Mouse (Mus musculus) embryonic facial prominence, embryonic 14.5 days (tissue): Measurements from ENCODE around the gene Polr2i. TPM values are rescaled to one million over a fixed set of nuclear protein-coding genes. Genes with fewer than 3 reads are reported as not detected.
"Not testable (repeated sequence)": the region's sequence is repeated elsewhere in the genome, so short reads cannot be mapped to it uniquely, and the experiment has no call there.

Source experiments
- ATAC-seq: fragments of 200-750 bp; cut with Nextera tagmentation; 2 replicates; pipeline ENCODE4 v1.8.0; 2017; ENCODE audit warnings: low read depth, moderate number of reproducible peaks, moderate TSS enrichment
- DNase-seq: peaks from one replicate; pipeline ENCODE4 v3.0.0-alpha.2; 2015; ENCODE audit warnings: low spot score
- H3K27ac ChIP-seq: fragments of 300-500 bp; sonication (generic); replicated peaks from 2 replicates; pipeline ENCODE4 v1.5.1; 2014; ENCODE audit warnings: low read depth, mild to moderate bottlenecking, low read length, moderate library complexity
- H3K27me3 ChIP-seq: fragments of 300-500 bp; sonication (generic); replicated peaks from 2 replicates; pipeline ENCODE4 v1.6.1; 2014; ENCODE audit warnings: low read length; ENCODE audit not compliant: control insufficient read depth, insufficient read depth
- H3K36me3 ChIP-seq: fragments of 300-500 bp; sonication (generic); 2 replicates; pipeline ENCODE4 v1.6.1; 2014; ENCODE audit warnings: low read length, mixed read lengths; ENCODE audit not compliant: control insufficient read depth, insufficient read depth
- H3K4me1 ChIP-seq: fragments of 300-500 bp; sonication (generic); 2 replicates; pipeline ENCODE4 v1.6.1; 2014; ENCODE audit warnings: antibody characterized with exemption, low read length; ENCODE audit not compliant: control insufficient read depth, insufficient read depth
- H3K4me2 ChIP-seq: fragments of 300-500 bp; sonication (generic); 2 replicates; pipeline ENCODE4 v1.6.1; 2014; ENCODE audit warnings: low read depth, mild to moderate bottlenecking, low read length, moderate library complexity, mixed read lengths
- H3K4me3 ChIP-seq: fragments of 300-500 bp; sonication (generic); 2 replicates; pipeline ENCODE4 v1.5.1; 2014; ENCODE audit warnings: low read depth, mild to moderate bottlenecking, low read length
- H3K9ac ChIP-seq: fragments of 300-500 bp; sonication (generic); 2 replicates; pipeline ENCODE4 v1.6.1; 2014; ENCODE audit warnings: low read depth, mild to moderate bottlenecking, low read length, moderate library complexity, mixed read lengths
- H3K9me3 ChIP-seq: fragments of 300-500 bp; sonication (generic); 2 replicates; pipeline ENCODE4 v1.6.1; 2016; ENCODE audit warnings: low read length; ENCODE audit not compliant: control insufficient read depth
- WGBS: fragments of 180-500 bp; shearing (Covaris S2); extraction: QIAGEN DNeasy Blood & Tissue Kit; methylation state at CpG from one replicate; pipeline ENCODE4 v1.1.7; 2014; 5-methylcytosine and 5-hydroxymethylcytosine counted together
- polyA plus RNA-seq: library from polyadenylated mRNA; unstranded; fragments of >200 nt; fragmentation: Nextera tagmentation; extraction: Ambion mirVana; gene quantifications from 2 replicates; pipeline ENCODE4 v1.2.1, GENCODE M21; 2014

The Polr2i gene
- 172 and 180 TPM in 2 replicates for polyA plus RNA-seq

DNA sequence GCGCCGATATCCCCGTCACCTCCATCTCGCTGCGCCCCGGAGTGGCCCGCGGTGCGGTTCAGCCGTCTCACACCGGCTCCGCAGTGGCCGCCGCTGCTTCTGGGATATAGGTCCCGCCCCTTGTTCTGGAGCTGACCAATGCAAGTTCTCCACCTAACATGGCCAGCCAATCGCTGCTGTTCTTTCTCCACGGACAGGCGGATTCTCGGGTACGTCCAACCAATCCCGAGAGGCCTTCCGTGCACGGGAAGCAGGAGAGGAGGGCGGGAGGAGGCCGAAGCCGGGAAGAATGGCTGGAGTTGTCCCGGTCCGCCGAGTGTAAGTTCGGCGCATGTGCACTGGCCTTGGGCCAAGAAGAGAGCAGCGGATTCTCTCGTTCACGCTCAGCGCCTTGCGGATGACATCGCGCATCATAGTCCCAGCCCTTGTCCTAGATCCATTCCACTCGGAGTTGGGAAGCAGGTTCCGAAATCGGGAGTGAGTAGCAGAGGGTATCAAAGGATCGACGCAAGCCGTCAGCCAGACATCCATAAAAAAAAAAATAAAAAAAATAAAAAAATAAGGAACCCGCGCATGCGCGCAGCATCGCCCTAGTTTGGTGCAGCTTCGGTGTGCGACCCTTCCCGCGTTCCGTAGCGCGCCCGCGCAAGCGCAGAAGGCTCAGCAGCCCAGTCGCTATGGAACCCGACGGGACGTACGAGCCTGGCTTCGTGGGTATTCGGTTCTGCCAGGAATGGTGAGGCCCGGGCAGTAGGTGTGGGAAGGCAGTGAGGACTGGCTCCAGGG lies at the start of gene Polr2i, which contains the start of gene Tbcb:
Gene Polr2i, plus strand, starts transcription at position 280 of the 786 bp plus-strand sequence.
Gene Tbcb, minus strand, starts transcription at position 604 of the 786 bp plus-strand sequence.
- Histone ChIP-seq H3K36me3 (peaks cover 43% of the 10 kb centered on the region), H3K4me1 (peaks cover 6% of the 10 kb centered on the region), H3K4me2 (peak within 1 kb of the TSS; percentile 78), H3K27ac (peak within 1 kb of the TSS; percentile 92), H3K9ac (peak within 1 kb of the TSS; percentile 83), H3K27me3 (no peaks in the 10 kb centered on the region), H3K9me3 (no peaks in the 10 kb centered on the region), H3K4me3 (peak within 1 kb of the TSS; percentile 72)
- ATAC-seq: peak; percentile 97
- under 1% methylated on average over 56 of the region's 67 CpGs for WGBS
- DNase-seq: peak; percentile 100

DNA sequence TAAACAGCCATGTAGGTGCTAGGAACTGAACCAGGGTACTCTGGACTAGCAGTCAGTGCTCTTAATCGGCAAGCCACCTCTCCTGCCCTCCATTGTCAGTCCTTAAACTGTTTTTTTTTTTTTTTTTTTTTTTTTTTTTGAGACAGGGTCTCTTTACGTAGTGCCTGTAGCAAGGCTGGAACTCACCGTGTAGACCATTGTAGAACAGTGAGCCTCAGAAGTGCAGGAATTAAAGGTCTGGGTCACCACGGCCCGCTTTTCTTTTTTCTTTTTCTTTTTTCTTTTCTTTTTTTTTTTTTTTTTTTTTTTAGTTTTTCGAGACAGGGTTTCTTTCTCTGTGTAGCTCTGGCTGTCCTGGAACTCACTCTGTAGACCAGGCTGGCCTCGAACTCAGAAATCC lies 48.6 kb upstream of the Polr2i start:
- 73% methylated on average over 7 of the region's 7 CpGs for WGBS
- not testable (repeated sequence) for H3K27me3 ChIP-seq

DNA sequence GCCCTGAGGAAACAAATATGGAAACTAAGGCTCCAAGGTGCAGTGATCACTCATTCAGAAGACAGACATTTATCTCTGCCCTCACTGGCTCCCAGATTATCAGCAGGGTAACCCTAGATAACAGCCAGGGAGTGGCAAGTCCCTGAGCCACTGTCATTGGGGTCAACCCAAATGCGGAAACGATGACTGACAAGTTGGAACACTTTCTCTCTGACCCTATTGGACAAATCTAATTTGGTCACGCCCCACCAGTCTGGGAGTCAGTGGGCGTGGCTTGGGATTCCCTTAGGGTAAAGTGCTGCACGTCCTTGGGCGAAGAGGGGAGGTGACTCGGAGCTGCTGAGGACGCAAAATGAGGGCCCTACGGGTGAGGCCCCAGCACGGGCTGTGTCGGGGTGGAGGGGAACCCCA lies 47.9 kb upstream of the Polr2i start, which contains the start of gene Cox7a1:
Gene Cox7a1, plus strand, starts transcription at position 266 of the 411 bp plus-strand sequence.
- Histone ChIP-seq H3K9me3 (no peaks in the 10 kb centered on the region), H3K27me3 (no peaks in the 10 kb centered on the region), H3K4me2 (peak within 1 kb of the TSS; percentile 45), H3K27ac (no peak within 1 kb of the TSS), H3K36me3 (peaks cover 37% of the 10 kb centered on the region), H3K4me1 (peaks cover 8% of the 10 kb centered on the region; the same call in 1 of the 2 replicates), H3K9ac (no peak within 1 kb of the TSS), H3K4me3 (peak within 1 kb of the TSS; percentile 3; the same call in 1 of the 2 replicates)
- DNase-seq: peak; percentile 86
- peak; percentile 55 for ATAC-seq
- 2% methylated on average over 8 of the region's 11 CpGs for WGBS

More for the DNA sequence above, 48.6 kb upstream of the Polr2i start:
- not testable (repeated sequence) for H3K4me2 ChIP-seq, H3K9ac ChIP-seq, H3K9me3 ChIP-seq, DNase-seq, H3K27ac ChIP-seq, H3K4me3 ChIP-seq, H3K4me1 ChIP-seq, ATAC-seq
- peaks cover 37% of the 10 kb centered on the region for H3K36me3 ChIP-seq

DNA sequence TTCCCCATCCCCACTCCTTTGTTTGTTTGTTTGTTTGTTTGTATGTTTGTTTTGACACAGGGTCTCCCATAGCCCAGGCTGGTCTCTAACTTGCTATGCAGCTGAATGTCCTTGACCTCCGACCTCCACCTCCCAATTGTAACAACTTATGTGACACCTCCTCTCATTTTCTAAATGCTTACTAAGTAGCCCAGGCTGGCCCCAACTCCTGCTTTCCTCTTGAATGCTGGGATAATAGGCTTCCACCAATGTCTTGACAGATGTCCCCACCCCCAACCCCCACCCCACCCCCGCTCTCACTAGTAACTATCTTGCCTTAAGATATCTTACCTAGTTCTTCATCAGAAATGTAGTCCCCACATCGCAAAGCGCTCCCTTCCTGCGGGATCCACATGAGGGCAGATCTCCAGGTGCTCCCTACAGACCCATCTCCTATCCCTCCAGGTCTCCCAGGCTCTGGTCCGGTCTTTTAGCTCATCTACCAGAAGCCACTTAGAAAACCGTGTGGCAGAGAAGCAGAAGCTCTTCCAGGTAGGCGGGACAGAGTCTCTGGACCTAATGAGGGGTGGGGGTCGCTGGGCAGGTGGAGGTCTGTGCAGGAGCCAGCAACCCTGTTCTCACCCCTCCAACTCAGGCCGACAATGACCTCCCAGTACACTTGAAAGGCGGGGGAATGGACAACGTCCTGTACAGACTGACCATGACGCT lies 47.0 kb upstream of the Polr2i start:
- Histone ChIP-seq H3K4me2 (peak overlapping the region; percentile 45; the same call in 1 of the 2 replicates), H3K9ac (no peak overlapping the region), H3K9me3 (no peaks in the 10 kb centered on the region), H3K4me3 (no peak overlapping the region), H3K4me1 (peaks cover 8% of the 10 kb centered on the region; the same call in 1 of the 2 replicates), H3K36me3 (peaks cover 45% of the 10 kb centered on the region), H3K27me3 (no peaks in the 10 kb centered on the region), H3K27ac (no peak overlapping the region)
- DNase-seq: no peak
- no peak for ATAC-seq
- 69% methylated on average over 13 of the region's 13 CpGs for WGBS

DNA sequence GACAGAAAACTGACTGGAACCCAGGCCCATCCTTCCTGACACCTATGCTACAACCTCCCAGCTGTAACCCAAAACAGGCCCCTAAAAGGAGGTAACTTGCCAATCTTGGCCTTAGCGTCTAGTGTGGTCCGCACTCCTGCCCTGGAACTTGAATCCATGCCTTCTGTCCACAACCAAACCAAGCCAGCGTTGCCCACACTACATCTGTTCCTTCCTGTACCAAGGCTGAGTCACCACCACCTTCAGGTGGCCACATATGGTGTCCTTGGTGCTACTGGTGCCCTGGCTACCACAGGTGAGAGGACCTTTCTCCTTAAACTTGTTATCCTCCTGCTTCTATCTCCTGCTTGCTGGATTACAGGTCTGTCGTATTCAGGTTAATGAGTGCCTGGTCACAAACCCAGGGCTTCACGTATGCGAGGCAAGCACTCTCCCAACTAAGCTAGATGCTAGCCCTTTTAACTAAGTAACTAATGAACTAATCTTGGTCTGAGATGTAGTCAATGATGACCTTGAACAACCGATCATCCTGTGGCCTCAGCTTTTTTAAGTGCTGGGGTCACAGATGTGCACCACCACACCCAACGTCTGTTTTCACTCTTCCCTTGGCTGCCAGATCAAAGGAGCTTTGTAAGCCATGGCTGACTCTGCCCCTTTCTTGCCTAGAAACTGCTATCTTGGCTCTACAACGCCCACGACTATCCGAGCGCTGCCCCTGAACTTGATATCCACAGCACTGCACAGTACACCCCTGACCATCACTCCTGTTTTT lies 43.2 kb upstream of the Polr2i start:
- DNase-seq: no peak
- no peaks in the 10 kb centered on the region for H3K9me3 ChIP-seq
- no peak overlapping the region for H3K9ac ChIP-seq
- no peak overlapping the region for H3K4me3 ChIP-seq
- peaks cover 19% of the 10 kb centered on the region for H3K4me1 ChIP-seq
- H3K27ac ChIP-seq: no peak overlapping the region
- no peak for ATAC-seq
- H3K27me3 ChIP-seq: no peaks in the 10 kb centered on the region
- peaks cover 73% of the 10 kb centered on the region for H3K36me3 ChIP-seq
- H3K4me2 ChIP-seq: no peak overlapping the region
- 69% methylated on average over 12 of the region's 12 CpGs for WGBS

DNA sequence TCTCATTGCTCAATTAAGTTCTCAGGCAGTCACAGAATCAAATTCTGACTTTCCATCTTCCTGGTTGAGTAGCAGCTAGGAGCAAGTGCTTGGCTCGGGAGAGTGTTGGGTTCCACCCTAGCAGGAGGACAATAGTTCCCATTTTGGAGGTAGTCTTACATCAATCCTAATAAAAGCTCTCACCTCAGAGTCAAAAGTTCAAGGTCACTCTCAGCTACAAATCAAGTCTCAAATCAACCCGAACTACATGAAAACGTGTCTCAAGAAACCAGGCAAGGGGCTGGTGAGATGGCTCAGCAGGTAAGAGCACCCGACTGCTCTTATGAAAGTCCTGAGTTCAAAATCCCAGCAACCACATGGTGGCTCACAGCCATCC lies 42.6 kb upstream of the Polr2i start:
- H3K4me1 ChIP-seq: peaks cover 16% of the 10 kb centered on the region
- H3K4me2 ChIP-seq: no peak overlapping the region
- H3K4me3 ChIP-seq: no peak overlapping the region
- WGBS: 77% methylated on average over 4 of the region's 4 CpGs
- no peak for DNase-seq
- no peak overlapping the region for H3K27ac ChIP-seq
- no peaks in the 10 kb centered on the region for H3K9me3 ChIP-seq
- H3K9ac ChIP-seq: no peak overlapping the region
- no peak for ATAC-seq
- no peaks in the 10 kb centered on the region for H3K27me3 ChIP-seq
- peaks cover 73% of the 10 kb centered on the region for H3K36me3 ChIP-seq

DNA sequence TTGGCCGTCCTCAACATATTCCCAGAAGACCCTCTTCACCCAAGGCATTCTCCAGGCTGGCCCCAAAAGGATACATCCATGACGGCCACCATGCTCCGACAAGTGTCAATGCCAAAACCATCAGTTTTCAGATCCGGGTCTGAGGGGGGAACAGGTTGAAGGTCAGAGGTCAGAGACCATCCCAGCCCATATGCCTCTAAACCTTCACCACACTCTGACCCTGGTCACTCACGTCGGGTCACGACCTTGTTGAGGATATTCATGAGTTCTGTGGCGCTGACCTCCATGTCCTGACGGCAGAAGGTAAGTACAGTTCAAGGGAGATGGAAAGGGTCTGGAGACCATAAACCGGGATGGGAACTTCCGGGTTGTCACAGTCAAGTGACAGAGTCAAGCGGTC lies 39.7 kb upstream of the Polr2i start:
- H3K27ac ChIP-seq: no peak overlapping the region
- H3K4me3 ChIP-seq: no peak overlapping the region
- no peaks in the 10 kb centered on the region for H3K9me3 ChIP-seq
- peaks cover 12% of the 10 kb centered on the region for H3K4me1 ChIP-seq
- H3K27me3 ChIP-seq: no peaks in the 10 kb centered on the region
- ATAC-seq (no peak), DNase-seq (no peak)
- H3K9ac ChIP-seq: no peak overlapping the region
- H3K4me2 ChIP-seq: peak overlapping the region; percentile 69
- peaks cover 54% of the 10 kb centered on the region for H3K36me3 ChIP-seq
- WGBS: 92% methylated on average over 12 of the region's 12 CpGs

DNA sequence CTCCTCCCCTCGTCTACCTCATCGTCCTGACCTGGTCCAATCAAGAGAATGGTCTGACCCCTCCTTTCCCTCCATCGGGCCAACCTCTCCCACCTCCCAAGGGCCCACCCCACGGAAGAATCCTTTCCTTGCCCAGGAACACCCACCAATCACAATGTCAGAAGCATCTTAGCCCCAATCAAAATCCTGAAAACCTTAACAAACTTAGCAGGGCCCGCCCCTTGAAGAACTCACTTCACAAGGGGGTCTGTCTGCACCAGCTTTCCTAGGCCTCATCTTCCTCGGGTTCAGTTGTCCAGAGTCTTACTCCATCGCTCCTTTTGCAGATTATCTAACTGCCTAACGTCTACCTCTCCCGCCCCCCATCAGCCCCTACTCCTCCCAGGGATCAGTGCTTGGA lies 38.7 kb upstream of the Polr2i start:
- DNase-seq: peak; percentile 56
- 13% methylated on average over 9 of the region's 9 CpGs for WGBS
- 0 out of 2 replicates have a peak, but pooled peaks have one; percentile 17 for ATAC-seq
- H3K9ac ChIP-seq: peak overlapping the region; percentile 86
- H3K27me3 ChIP-seq: no peaks in the 10 kb centered on the region
- H3K4me3 ChIP-seq: peak overlapping the region; percentile 78
- H3K4me2 ChIP-seq: peak overlapping the region; percentile 69
- peaks cover 45% of the 10 kb centered on the region for H3K36me3 ChIP-seq
- H3K9me3 ChIP-seq: no peaks in the 10 kb centered on the region
- H3K4me1 ChIP-seq: peaks cover 12% of the 10 kb centered on the region
- no peak overlapping the region; the same call in 1 of the 2 replicates for H3K27ac ChIP-seq
